Mouse (Mus musculus) forebrain, embryonic 15.5 days (tissue): ENCODE results near the gene Hid1. TPM values are rescaled to one million over a fixed set of nuclear protein-coding genes. Genes with fewer than 3 reads are reported as not detected.
"Not testable (repeated sequence)": the region's sequence is repeated elsewhere in the genome, so short reads cannot be mapped to it uniquely, and the experiment has no call there.

Source experiments
- ATAC-seq: fragments of 200-750 bp; cut with Nextera tagmentation; replicated peaks from 2 replicates; pipeline ENCODE4 v1.8.0; 2017; ENCODE audit warnings: mild to moderate bottlenecking, moderate TSS enrichment, moderate library complexity
- H3K27ac ChIP-seq: fragments of 300-500 bp; sonication (generic); replicated peaks from 2 replicates; pipeline ENCODE4 v1.5.1; 2015; ENCODE audit warnings: mild to moderate bottlenecking, inconsistent platforms
- H3K27me3 ChIP-seq: fragments of 300-500 bp; sonication (generic); 2 replicates; pipeline ENCODE4 v1.6.1; 2015; ENCODE audit warnings: inconsistent platforms
- H3K36me3 ChIP-seq: fragments of 300-500 bp; sonication (generic); 2 replicates; pipeline ENCODE4 v1.6.1; 2015; ENCODE audit warnings: mild to moderate bottlenecking, inconsistent platforms
- H3K4me1 ChIP-seq: fragments of 300-500 bp; sonication (generic); 2 replicates; pipeline ENCODE4 v1.6.1; 2015; ENCODE audit warnings: inconsistent platforms
- H3K4me2 ChIP-seq: fragments of 300-500 bp; sonication (generic); replicated peaks from 2 replicates; pipeline ENCODE4 v1.6.1; 2015; ENCODE audit warnings: mild to moderate bottlenecking, inconsistent platforms
- H3K4me3 ChIP-seq: fragments of 300-500 bp; sonication (generic); 2 replicates; pipeline ENCODE4 v1.5.1; 2015; ENCODE audit warnings: mild to moderate bottlenecking, inconsistent platforms
- H3K9ac ChIP-seq: fragments of 300-500 bp; sonication (generic); replicated peaks from 2 replicates; pipeline ENCODE4 v1.6.1; 2015; ENCODE audit warnings: mild to moderate bottlenecking, inconsistent platforms
- H3K9me3 ChIP-seq: fragments of 300-500 bp; sonication (generic); 2 replicates; pipeline ENCODE4 v1.6.1; 2016; ENCODE audit warnings: inconsistent platforms
- WGBS: fragments of 180-500 bp; shearing (Covaris S2); methylation state at CpG from one replicate; pipeline ENCODE4 v1.1.7; 2015; ENCODE audit warnings: mixed read lengths; 5-methylcytosine and 5-hydroxymethylcytosine counted together
- polyA plus RNA-seq: library from polyadenylated mRNA; unstranded; fragments of >200 nt; fragmentation: Nextera tagmentation; extraction: Ambion mirVana; gene quantifications from 2 replicates; pipeline ENCODE4 v1.2.1, GENCODE M21; 2015

Hid1 gene
- polyA plus RNA-seq, 1 experiment from 2014 or later, result 48.9 TPM

DNA sequence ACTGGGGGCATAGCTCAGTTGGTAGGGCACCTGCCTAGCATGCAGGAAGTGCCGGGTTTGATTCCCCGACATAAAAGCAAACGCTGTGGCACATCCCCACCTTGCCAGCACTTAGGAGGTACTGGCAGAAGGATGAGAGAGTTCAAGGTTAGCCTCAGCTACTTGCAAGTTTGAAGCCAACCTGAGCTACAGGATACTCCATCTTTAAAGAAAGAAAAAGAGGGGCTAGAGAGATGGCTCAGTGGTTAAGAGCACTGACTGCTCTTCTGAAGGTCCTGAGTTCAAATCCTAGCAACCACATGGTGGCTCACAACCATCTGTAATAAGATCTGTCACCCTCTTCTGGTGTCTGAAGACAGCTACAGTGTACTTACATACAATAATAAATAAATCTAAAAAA lies 19.3 kb upstream of the Hid1 start:
- H3K4me2 ChIP-seq, H3K27me3 ChIP-seq, H3K9ac ChIP-seq, H3K9me3 ChIP-seq, H3K4me3 ChIP-seq, ATAC-seq, H3K27ac ChIP-seq: not testable (repeated sequence)
- Histone ChIP-seq H3K4me1 (peaks cover 36% of the 10 kb centered on the region), H3K36me3 (peaks cover 18% of the 10 kb centered on the region)
- WGBS, result 91% methylated on average over 3 of the region's 3 CpGs

DNA sequence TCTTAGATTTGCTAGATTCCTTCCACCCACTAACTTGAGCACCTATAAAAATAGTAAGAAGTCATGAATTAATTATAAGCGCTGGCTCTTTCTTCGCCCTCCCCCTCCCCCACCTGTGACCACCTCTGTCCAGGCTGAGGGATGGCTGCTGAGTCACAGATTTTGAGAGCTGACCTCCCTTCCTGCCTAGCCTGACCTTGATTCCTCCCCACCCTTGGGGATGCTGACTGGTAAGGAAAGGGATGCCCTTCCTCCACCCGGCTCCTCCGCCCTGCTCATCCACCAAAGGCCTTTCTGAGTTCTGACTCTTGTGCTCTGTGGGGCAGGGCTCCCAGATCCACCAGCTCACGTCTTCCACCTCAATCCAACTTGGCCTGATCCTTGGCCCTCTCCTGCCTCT lies 17.0 kb upstream of the Hid1 start:
- Histone ChIP-seq H3K9me3 (no peaks in the 10 kb centered on the region), H3K4me1 (peaks cover 42% of the 10 kb centered on the region), H3K36me3 (no peaks in the 10 kb centered on the region), H3K27ac (peak overlapping the region; percentile 95; the same call in 1 of the 2 replicates), H3K4me3 (no peak overlapping the region), H3K4me2 (0 out of 2 replicates have a peak overlapping the region, but pooled peaks have one; percentile 70), H3K9ac (peak overlapping the region; percentile 97), H3K27me3 (no peaks in the 10 kb centered on the region)
- WGBS, result 76% methylated on average over 5 of the region's 5 CpGs
- no peak for ATAC-seq

DNA sequence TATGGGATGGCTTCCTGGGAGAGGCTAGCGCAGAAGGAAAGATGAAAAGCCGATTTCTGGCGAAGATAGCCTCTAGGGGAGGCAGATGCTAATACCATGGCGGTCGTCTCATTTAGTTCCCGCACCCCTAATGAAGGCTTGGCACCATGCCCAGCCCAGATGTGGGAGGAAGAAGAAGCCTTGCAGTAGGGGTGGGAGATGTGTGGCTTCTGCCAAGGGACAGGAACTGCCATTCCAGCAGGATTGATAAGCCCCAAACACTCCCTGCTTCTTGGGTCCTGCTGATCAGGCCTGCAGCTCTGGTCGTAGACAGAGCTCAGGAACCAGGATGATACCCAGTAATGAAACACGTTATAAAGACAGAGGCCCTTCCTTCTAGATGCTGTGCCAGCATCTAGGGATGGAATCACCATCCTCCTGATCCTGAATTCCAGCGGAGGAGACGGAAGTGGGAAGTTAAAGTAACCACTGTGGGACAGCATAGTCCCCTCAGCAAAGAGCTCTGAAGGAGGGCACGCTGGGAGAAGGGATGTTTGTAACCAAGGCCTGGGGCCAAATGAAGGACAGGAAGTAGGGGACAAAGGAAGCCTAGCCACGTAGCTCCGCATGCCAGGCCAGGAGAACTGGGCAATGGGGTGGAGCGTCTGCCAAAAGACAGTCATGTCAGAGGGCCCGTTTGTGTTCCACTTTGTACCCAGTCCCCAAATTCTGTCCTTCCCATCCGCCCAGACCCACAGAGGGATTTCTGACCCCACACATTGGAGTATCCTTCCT lies 16.3 kb upstream of the Hid1 start:
- WGBS, result 31% methylated on average over 16 of the region's 16 CpGs
- peak overlapping the region; percentile 95 for H3K4me3 ChIP-seq
- H3K27ac ChIP-seq, result peak overlapping the region; percentile 95
- no peak for ATAC-seq
- H3K36me3 ChIP-seq, result no peaks in the 10 kb centered on the region
- H3K9ac ChIP-seq, result peak overlapping the region; percentile 97
- no peaks in the 10 kb centered on the region for H3K27me3 ChIP-seq
- peak overlapping the region; percentile 70 for H3K4me2 ChIP-seq
- H3K4me1 ChIP-seq, result peaks cover 42% of the 10 kb centered on the region
- H3K9me3 ChIP-seq, result no peaks in the 10 kb centered on the region

- H3K36me3 ChIP-seq, result no peaks in the 10 kb centered on the region
- H3K4me3 ChIP-seq, result peak overlapping the region; percentile 95
- peak overlapping the region; percentile 97 for H3K9ac ChIP-seq
- H3K9me3 ChIP-seq, result no peaks in the 10 kb centered on the region
- 7% methylated on average over 5 of the region's 5 CpGs for WGBS
- H3K27ac ChIP-seq, result peak overlapping the region; percentile 95
- H3K4me2 ChIP-seq, result peak overlapping the region; percentile 70
- no peaks in the 10 kb centered on the region for H3K27me3 ChIP-seq
- peaks cover 42% of the 10 kb centered on the region for H3K4me1 ChIP-seq
- ATAC-seq, result no peak
Observed at GRCm38 (mm10) chr11:115382891-115383290, 15.3 kb upstream of the Hid1 start.

DNA sequence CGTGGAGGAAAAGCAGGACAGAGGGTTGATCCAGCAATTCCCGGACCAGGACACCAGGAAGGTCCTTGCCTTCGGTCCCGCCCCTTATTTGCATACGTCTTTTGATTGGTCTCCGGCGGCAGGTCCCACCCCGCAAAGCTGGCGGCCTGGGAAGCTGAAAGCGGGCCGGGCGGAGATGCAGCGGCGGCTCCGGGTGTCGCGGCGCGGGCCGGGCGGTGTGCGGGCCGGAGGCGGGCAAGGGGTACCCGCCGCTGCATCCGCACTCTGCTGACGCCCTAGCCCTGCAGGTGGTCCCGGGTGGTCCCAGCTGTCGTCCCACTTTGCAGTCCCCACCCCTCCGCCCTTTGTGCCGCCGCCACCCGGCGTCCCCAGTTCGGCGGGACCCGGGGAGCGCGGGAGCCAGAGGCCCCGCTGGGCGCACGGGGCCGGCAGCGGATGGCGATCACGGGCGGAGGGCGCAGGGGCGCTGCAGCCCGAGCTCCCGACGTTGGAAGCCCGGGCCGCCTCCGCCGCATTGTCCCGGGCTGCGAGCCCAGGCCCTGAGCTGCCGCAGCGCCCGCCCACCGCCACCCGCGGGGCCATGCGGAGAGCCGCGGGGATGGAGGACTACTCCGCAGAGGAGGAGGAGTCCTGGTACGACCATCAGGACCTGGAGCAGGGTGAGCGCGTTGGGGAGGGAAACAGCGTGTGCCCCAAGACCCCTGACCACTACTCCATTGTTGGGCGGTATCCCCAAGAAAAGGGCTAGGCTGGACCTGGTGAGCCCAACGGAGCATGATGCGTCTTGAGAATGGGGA lies 14.4 kb upstream of the Hid1 start, which contains the start of gene Cdr2l:
TSS of gene Cdr2l (plus strand) at position 174 of the 797 bp plus-strand sequence.
- Histone ChIP-seq H3K4me3 (peak within 1 kb of the TSS; percentile 95), H3K27ac (peak within 1 kb of the TSS; percentile 95), H3K36me3 (no peaks in the 10 kb centered on the region), H3K4me2 (peak within 1 kb of the TSS; percentile 70), H3K27me3 (no peaks in the 10 kb centered on the region), H3K9me3 (no peaks in the 10 kb centered on the region), H3K9ac (peak within 1 kb of the TSS; percentile 97), H3K4me1 (peaks cover 38% of the 10 kb centered on the region)
- peak; percentile 95 for ATAC-seq
- under 1% methylated on average over 65 of the region's 76 CpGs for WGBS

DNA sequence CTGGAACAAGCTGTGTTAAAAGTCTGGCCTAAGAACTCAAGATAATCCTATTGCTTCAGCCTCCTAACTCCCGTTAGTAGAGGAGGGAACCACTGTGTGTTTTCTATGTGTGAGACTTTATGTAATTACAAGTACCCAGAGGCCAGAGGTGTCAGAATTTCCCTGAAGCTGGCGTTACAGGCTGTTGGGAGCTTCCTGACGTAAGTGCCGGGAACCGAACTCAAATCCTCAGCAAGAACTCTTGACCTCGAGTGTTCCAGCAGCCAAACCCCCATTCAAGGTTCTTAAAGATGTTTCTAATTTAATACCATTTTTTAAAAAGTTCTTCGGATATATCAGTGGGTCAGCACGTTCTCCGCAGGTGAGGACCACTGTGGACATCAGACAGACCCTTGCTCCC lies 13.7 kb upstream of the Hid1 start:
- peak overlapping the region; percentile 97; the same call in 1 of the 2 replicates for H3K9ac ChIP-seq
- peak overlapping the region; percentile 95 for H3K4me3 ChIP-seq
- 13% methylated on average over 9 of the region's 9 CpGs for WGBS
- peak overlapping the region; percentile 70 for H3K4me2 ChIP-seq
- ATAC-seq, result no peak
- peaks cover 38% of the 10 kb centered on the region for H3K4me1 ChIP-seq
- no peaks in the 10 kb centered on the region for H3K9me3 ChIP-seq
- no peaks in the 10 kb centered on the region for H3K36me3 ChIP-seq
- no peaks in the 10 kb centered on the region for H3K27me3 ChIP-seq
- peak overlapping the region; percentile 95 for H3K27ac ChIP-seq

- Histone ChIP-seq H3K9ac (no peak overlapping the region), H3K27ac (no peak overlapping the region), H3K36me3 (no peaks in the 10 kb centered on the region), H3K4me3 (no peak overlapping the region), H3K4me2 (no peak overlapping the region), H3K4me1 (peaks cover 26% of the 10 kb centered on the region), H3K27me3 (no peaks in the 10 kb centered on the region), H3K9me3 (no peaks in the 10 kb centered on the region)
- WGBS, result 85% methylated on average over 7 of the region's 7 CpGs
- ATAC-seq, result no peak
Observed at GRCm38 (mm10) chr11:115377854-115378253, 10.3 kb upstream of the Hid1 start.

DNA sequence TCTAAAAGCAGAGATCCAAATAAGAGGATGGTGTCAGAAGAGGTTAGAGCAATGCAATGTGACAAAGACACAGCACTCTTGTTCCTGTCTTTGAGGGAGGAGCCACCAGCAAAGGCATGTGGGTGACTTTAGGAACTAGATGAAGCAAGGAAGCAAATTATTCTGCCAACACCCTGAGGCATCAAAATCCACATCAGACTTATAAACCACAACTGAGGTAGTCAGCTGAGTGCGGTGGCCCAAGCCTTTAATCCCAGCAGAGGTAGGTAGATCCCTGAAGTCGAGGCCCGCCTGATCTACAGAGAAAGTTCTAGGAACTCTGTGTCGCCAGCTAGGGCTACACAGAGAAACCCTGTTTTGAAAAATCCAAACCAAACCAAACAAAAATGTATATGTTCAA lies 9.7 kb upstream of the Hid1 start:
- no peak overlapping the region for H3K4me3 ChIP-seq
- H3K27ac ChIP-seq, result no peak overlapping the region
- peaks cover 21% of the 10 kb centered on the region for H3K4me1 ChIP-seq
- ATAC-seq, result no peak
- no peak overlapping the region for H3K9ac ChIP-seq
- no peak overlapping the region for H3K4me2 ChIP-seq
- no peaks in the 10 kb centered on the region for H3K27me3 ChIP-seq
- H3K9me3 ChIP-seq, result no peaks in the 10 kb centered on the region
- 93% methylated on average over 4 of the region's 4 CpGs for WGBS
- H3K36me3 ChIP-seq, result no peaks in the 10 kb centered on the region

DNA sequence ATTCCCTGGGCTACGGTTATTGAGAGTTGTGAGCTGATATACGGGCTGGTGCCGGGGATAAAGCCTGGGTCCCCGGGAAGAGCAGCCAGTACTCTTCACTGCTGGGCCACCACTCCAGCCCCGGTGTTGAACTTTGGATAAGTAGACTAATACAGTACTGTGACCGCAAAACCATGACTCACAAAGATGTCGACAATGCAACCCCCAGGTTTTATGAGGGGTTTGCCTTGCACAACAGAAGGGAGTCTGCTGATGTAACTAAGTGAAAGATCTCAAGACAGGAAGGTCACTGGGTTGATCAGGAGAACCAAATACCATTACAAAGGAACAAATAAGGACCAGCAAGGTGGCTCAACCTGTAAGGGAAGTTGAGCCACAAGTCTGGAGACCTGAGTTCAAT lies 9.2 kb upstream of the Hid1 start:
- Histone ChIP-seq H3K4me2 (no peak overlapping the region), H3K27ac (no peak overlapping the region), H3K4me3 (no peak overlapping the region), H3K4me1 (peaks cover 21% of the 10 kb centered on the region), H3K36me3 (no peaks in the 10 kb centered on the region), H3K9ac (no peak overlapping the region), H3K27me3 (no peaks in the 10 kb centered on the region), H3K9me3 (no peaks in the 10 kb centered on the region)
- ATAC-seq, result no peak
- 78% methylated on average over 7 of the region's 7 CpGs for WGBS

DNA sequence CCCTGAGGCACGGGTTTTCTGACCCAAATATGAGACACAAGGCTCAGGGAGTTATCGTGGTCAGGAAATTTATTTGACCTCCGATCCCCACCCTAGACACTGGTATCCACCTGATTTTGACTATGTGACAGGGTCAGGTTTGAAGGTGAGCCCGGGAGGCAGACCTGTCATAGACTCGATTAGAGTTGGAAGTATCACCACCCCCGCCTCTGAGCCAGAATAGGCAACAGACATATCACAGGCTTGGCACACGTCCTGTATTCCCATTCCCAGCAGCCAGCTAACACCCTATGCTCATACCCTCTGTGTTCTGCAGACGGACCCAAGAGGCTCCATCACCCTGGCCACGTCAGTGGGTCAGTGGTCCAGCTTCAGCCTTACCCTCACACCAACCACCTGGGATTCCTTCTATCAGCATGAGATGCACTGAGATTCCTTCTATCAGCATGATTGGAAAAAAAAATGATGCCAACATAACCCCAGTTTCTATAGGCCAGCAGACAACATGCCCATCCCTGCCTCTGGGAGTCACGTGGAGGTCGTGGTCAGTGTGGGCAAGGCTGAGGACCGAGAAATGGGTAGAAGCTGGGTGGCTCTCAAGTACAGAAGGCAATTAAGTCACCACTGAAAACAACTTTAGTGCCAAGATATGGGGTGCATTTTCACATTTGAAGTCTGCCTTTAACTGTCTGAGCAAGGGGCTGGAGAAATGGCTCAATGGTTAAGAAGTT lies 7.3 kb upstream of the Hid1 start:
- H3K4me3 ChIP-seq, result peak overlapping the region; percentile 50
- 58% methylated on average over 12 of the region's 12 CpGs for WGBS

GRCm38 (mm10) chr11:115373805-115374694 lies 6.5 kb upstream of the Hid1 start:
- 2% methylated on average over 30 of the region's 30 CpGs for WGBS
- H3K9me3 ChIP-seq, result no peaks in the 10 kb centered on the region
- peaks cover 16% of the 10 kb centered on the region for H3K4me1 ChIP-seq
- no peaks in the 10 kb centered on the region for H3K36me3 ChIP-seq
- peak overlapping the region; percentile 65 for H3K27ac ChIP-seq
- peak overlapping the region; percentile 82 for H3K4me2 ChIP-seq
- peak overlapping the region; percentile 63 for H3K9ac ChIP-seq
- H3K27me3 ChIP-seq, result no peaks in the 10 kb centered on the region
- ATAC-seq, result peak; percentile 64
- peak overlapping the region; percentile 50 for H3K4me3 ChIP-seq

More for the DNA sequence above, 7.3 kb upstream of the Hid1 start:
- ATAC-seq, result peak; percentile 54
- Histone ChIP-seq H3K36me3 (no peaks in the 10 kb centered on the region), H3K9me3 (no peaks in the 10 kb centered on the region), H3K4me2 (peak overlapping the region; percentile 82), H3K4me1 (peaks cover 16% of the 10 kb centered on the region), H3K9ac (peak overlapping the region; percentile 63; the same call in 1 of the 2 replicates), H3K27me3 (no peaks in the 10 kb centered on the region), H3K27ac (peak overlapping the region; percentile 65)
